Mouse (Mus musculus) ES-E14 (cell line): ENCODE results near the gene Spa17. TPM values are rescaled to one million over a fixed set of nuclear protein-coding genes. Genes with fewer than 3 reads are reported as not detected.

Source experiments
- DNase-seq: peaks from one replicate; pipeline ENCODE4 v3.0.0-alpha.2; 2013; ENCODE audit warnings: low read depth, low spot score
- H3K27ac ChIP-seq: 2 replicates; pipeline ENCODE4 v1.5.1; 2012; ENCODE audit warnings: low read depth, mild to moderate bottlenecking, low read length, moderate library complexity, mixed read lengths; ENCODE audit not compliant: poor library complexity, insufficient read depth, severe bottlenecking
- H3K36me3 ChIP-seq: 2 replicates; pipeline ENCODE4 v1.6.1; 2012; ENCODE audit warnings: mild to moderate bottlenecking, low read length, moderate library complexity, mixed read lengths; ENCODE audit not compliant: control insufficient read depth, poor library complexity, insufficient read depth, severe bottlenecking
- H3K4me1 ChIP-seq, 2 experiments: fragments of 150-350 bp in 1 of 2; sonication (generic) in 1 of 2; 2 replicates each; pipeline ENCODE4 v1.6.1; 2012; ENCODE audit warnings: low read length in 2 of 2, mild to moderate bottlenecking in 1 of 2, mixed read lengths in 1 of 2; ENCODE audit not compliant: control insufficient read depth in 2 of 2, insufficient read depth in 2 of 2, poor library complexity in 1 of 2
- H3K4me3 ChIP-seq, 2 experiments: fragments of 150-350 bp in 1 of 2; sonication (generic) in 1 of 2; 2 replicates each; pipeline ENCODE4 v1.5.1; 2012; ENCODE audit warnings: low read length in 2 of 2, low read depth in 1 of 2, mild to moderate bottlenecking in 1 of 2, mixed read lengths in 1 of 2; ENCODE audit not compliant: insufficient read depth in 1 of 2, poor library complexity in 1 of 2, severe bottlenecking in 1 of 2
- H3K9ac ChIP-seq: 2 replicates; pipeline ENCODE4 v1.6.1; 2012; ENCODE audit warnings: low read depth, mild to moderate bottlenecking, low read length, mixed read lengths; ENCODE audit not compliant: poor library complexity, insufficient read depth, severe bottlenecking
- H3K9me3 ChIP-seq: fragments of 150-350 bp; sonication (generic); 2 replicates; pipeline ENCODE4 v1.6.1; 2012; ENCODE audit warnings: low read depth, mild to moderate bottlenecking, low read length; ENCODE audit not compliant: control insufficient read depth, insufficient read depth
- CHD2 ChIP-seq: IDR thresholded peaks from 2 replicates; pipeline ENCODE4 v1.6.1; 2014; ENCODE audit warnings: mild to moderate bottlenecking, low read depth, low read length, inconsistent platforms
- HCFC1 ChIP-seq: IDR thresholded peaks from 2 replicates; pipeline ENCODE4 v1.6.1; 2012; ENCODE audit warnings: low read length, inconsistent platforms, borderline replicate concordance; ENCODE audit not compliant: insufficient read depth
- MAFK ChIP-seq: IDR thresholded peaks from 2 replicates; pipeline ENCODE4 v1.6.1; 2014; ENCODE audit warnings: mild to moderate bottlenecking, low read depth, low read length, inconsistent platforms; ENCODE audit not compliant: insufficient read depth
- ZC3H11A ChIP-seq: IDR thresholded peaks from 2 replicates; pipeline ENCODE4 v1.6.1; 2012; ENCODE audit warnings: low read depth, mild to moderate bottlenecking, inconsistent platforms, low read length, borderline replicate concordance
- ZNF384 ChIP-seq: IDR thresholded peaks from 2 replicates; pipeline ENCODE4 v1.6.1; 2012; ENCODE audit warnings: low read depth, low read length, inconsistent platforms
- in situ Hi-C, 2 experiments: fragments of 600-800 bp; cut with MboI; formaldehyde crosslinking; loops; one replicate each; pipeline ENCODE4 v1.15.1; 2025; ENCODE audit warnings: low sequenced_read_pairs in 2 of 2, inconsistent platforms in 1 of 2; ENCODE audit not compliant: unreplicated experiment in 2 of 2
- total RNA-seq: library from RNA; depleted of rRNA; stranded (reverse); fragments of 300-350 nt; gene quantifications from 2 replicates; pipeline ENCODE4 v1.2.3, GENCODE M21; 2012

Spa17 gene
- total RNA-seq, 1 experiment = 2.7 TPM

- Histone ChIP-seq H3K4me1 (peaks cover 0 to 18% of the 10 kb centered on the region in 2 experiments; a peak in 2 of 4 replicates), H3K36me3 (no peaks in the 10 kb centered on the region), H3K4me3 (no peak overlapping the region), H3K9me3 (no peaks in the 10 kb centered on the region), H3K9ac (no peak overlapping the region), H3K27ac (no peak overlapping the region)
- in situ Hi-C loops = no loop called here
- no peak for TF ChIP-seq HCFC1
- TF ChIP-seq ZC3H11A = no peak
- TF ChIP-seq MAFK = no peak
- TF ChIP-seq CHD2 = no peak
- no peak for TF ChIP-seq ZNF384
- DNase-seq = no peak
Observed at GRCm38 (mm10) chr9:37625641-37626040, 12.1 kb upstream of the Spa17 start.

GRCm38 (mm10) chr9:37625129-37625528, 11.6 kb upstream of the Spa17 start:
- in situ Hi-C loops = no loop called here
- peaks cover 0 to 18% of the 10 kb centered on the region in 2 experiments; a peak in 2 of 4 replicates for H3K4me1 ChIP-seq
- no peak overlapping the region for H3K27ac ChIP-seq
- H3K9me3 ChIP-seq = no peaks in the 10 kb centered on the region
- no peak for DNase-seq
- H3K4me3 ChIP-seq = no peak overlapping the region
- TF ChIP-seq HCFC1 (no peak), ZNF384 (no peak), CHD2 (no peak), MAFK (no peak), ZC3H11A (no peak)
- H3K9ac ChIP-seq = no peak overlapping the region
- H3K36me3 ChIP-seq = no peaks in the 10 kb centered on the region

DNA sequence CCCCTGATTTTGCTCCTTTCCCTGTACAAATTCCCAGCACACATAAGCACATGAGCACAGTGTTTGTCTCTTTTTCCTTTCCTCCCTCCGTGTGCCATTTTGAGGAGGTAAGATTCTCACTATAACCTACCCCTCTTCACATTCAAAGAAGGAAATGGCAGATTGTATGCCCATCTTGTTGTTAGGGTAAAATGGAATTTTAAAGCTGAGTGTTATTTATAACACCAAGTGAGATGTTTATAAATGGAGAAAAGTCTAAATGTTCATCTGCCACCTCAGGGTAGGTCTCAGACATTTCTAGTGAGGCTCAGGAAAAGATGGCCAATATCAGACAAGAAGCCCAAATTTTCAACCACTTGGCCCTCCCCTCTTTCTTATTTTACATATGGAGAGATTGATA, 11.0 kb upstream of the Spa17 start:
- H3K9me3 ChIP-seq = no peaks in the 10 kb centered on the region
- in situ Hi-C loops = loop anchor here in 1 of 2 experiments (25.0 kb wide), 1 partner anchor 212 kb away; the partner anchor contains the start of gene Robo4

DNA sequence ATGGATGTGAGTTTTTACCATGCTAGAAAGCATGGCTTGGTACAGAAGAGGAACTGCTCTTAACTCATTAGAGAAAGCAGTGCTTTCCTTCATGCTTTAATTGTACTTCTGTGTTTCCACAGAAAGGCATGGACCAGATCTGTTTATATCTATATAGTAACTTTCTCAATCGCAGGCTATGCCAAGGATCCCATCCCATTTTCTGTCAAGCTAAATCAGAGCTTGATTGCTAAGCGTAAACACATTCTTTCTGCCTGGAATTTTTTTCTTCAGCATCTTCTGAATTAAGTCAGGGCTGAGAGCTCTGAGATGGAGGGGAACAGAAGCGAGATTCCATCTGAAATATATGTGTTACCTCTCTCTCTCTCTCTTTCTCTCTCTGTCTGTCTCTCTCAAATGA, 10.5 kb upstream of the Spa17 start:
- TF ChIP-seq MAFK (no peak), ZNF384 (no peak), CHD2 (no peak), HCFC1 (no peak), ZC3H11A (no peak)
- no peak overlapping the region for H3K27ac ChIP-seq
- H3K9ac ChIP-seq = no peak overlapping the region
- H3K36me3 ChIP-seq = no peaks in the 10 kb centered on the region
- in situ Hi-C loops = loop anchor here in 1 of 2 experiments (25.0 kb wide), 1 partner anchor 212 kb away; the partner anchor contains the start of gene Robo4
- H3K4me1 ChIP-seq = peaks cover 0 to 16% of the 10 kb centered on the region in 2 experiments; a peak in 2 of 4 replicates
- DNase-seq = no peak
- no peaks in the 10 kb centered on the region for H3K9me3 ChIP-seq
- H3K4me3 ChIP-seq = no peak overlapping the region

More for the DNA sequence above, 11.0 kb upstream of the Spa17 start:
- TF ChIP-seq ZC3H11A (no peak), HCFC1 (no peak), CHD2 (no peak), ZNF384 (no peak), MAFK (no peak)
- Histone ChIP-seq H3K4me1 (peaks cover 0 to 18% of the 10 kb centered on the region in 2 experiments; a peak in 2 of 4 replicates), H3K27ac (no peak overlapping the region), H3K9ac (no peak overlapping the region), H3K36me3 (no peaks in the 10 kb centered on the region), H3K4me3 (no peak overlapping the region)
- DNase-seq = no peak

DNA sequence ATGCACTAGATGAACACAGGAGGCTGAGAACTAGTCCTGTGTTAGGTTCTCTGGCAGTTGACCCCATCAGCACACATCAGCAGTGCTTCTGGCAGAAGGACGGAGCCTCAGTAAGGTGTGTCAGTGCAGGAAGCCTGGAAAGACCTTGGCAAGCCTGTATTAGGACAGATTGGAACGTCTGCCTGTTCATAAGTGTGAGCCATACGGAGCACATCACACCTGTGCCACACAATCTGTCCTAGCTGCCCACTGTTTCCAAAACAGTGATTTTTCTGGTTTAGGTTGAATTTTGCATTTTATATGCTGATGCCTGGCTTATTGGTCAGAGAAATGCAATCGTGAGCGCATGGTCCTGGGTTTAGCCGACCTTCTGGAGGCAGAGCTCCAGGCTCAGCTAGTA, 7.8 kb upstream of the Spa17 start:
- Histone ChIP-seq H3K9ac (no peak overlapping the region), H3K4me3 (no peak overlapping the region), H3K36me3 (no peaks in the 10 kb centered on the region), H3K9me3 (no peaks in the 10 kb centered on the region), H3K4me1 (peaks cover 0 to 7% of the 10 kb centered on the region in 2 experiments; a peak in 2 of 4 replicates), H3K27ac (no peak overlapping the region)
- no peak for TF ChIP-seq ZC3H11A
- no peak for TF ChIP-seq HCFC1
- TF ChIP-seq MAFK = no peak
- no peak for TF ChIP-seq ZNF384
- no peak for TF ChIP-seq CHD2
- in situ Hi-C loops = loop anchor here in 1 of 2 experiments (25.0 kb wide), 1 partner anchor 209 kb away; the partner anchor contains the start of gene Robo4
- no peak for DNase-seq
